Mouse (Mus musculus) stomach, postnatal 0 days (tissue): ENCODE data around the gene Pars2. TPM values are rescaled to one million over a fixed set of nuclear protein-coding genes. Genes with fewer than 3 reads are reported as not detected.

Source experiments
- ATAC-seq: fragments of 200-750 bp; cut with Nextera tagmentation; 2 replicates; pipeline ENCODE4 v1.8.0; 2017; ENCODE audit not compliant: low FRiP score, low TSS enrichment
- DNase-seq: peaks from one replicate; pipeline ENCODE4 v3.0.0-alpha.2; 2016; ENCODE audit warnings: low spot score
- H3K27ac ChIP-seq: fragments of 300-500 bp; sonication (generic); replicated peaks from 2 replicates; pipeline ENCODE4 v1.5.1; 2014; ENCODE audit warnings: mild to moderate bottlenecking, control low read depth
- H3K27me3 ChIP-seq: fragments of 300-500 bp; sonication (generic); 2 replicates; pipeline ENCODE4 v1.6.1; 2014; ENCODE audit warnings: low read length; ENCODE audit not compliant: control insufficient read depth, insufficient read depth
- H3K36me3 ChIP-seq: fragments of 300-500 bp; sonication (generic); 2 replicates; pipeline ENCODE4 v1.6.1; 2014; ENCODE audit warnings: low read length, mixed read lengths; ENCODE audit not compliant: control insufficient read depth, insufficient read depth
- H3K4me1 ChIP-seq: fragments of 300-500 bp; sonication (generic); replicated peaks from 2 replicates; pipeline ENCODE4 v1.6.1; 2014; ENCODE audit warnings: antibody characterized with exemption; ENCODE audit not compliant: control insufficient read depth, insufficient read depth
- H3K4me2 ChIP-seq: fragments of 300-500 bp; sonication (generic); replicated peaks from 2 replicates; pipeline ENCODE4 v1.6.1; 2014; ENCODE audit warnings: low read depth, mild to moderate bottlenecking, control low read depth, moderate library complexity
- H3K4me3 ChIP-seq: fragments of 300-500 bp; sonication (generic); 2 replicates; pipeline ENCODE4 v1.5.1; 2014; ENCODE audit warnings: low read depth, low read length, control low read depth
- H3K9ac ChIP-seq: fragments of 300-500 bp; sonication (generic); 2 replicates; pipeline ENCODE4 v1.6.1; 2014; ENCODE audit warnings: mild to moderate bottlenecking, low read length, control low read depth, mixed read lengths
- H3K9me3 ChIP-seq: fragments of 300-500 bp; sonication (generic); 2 replicates; pipeline ENCODE4 v1.6.1; 2016; ENCODE audit warnings: low read length; ENCODE audit not compliant: control insufficient read depth
- CTCF ChIP-seq: IDR thresholded peaks from 2 replicates; pipeline ENCODE4 v1.5.1; 2016; ENCODE audit warnings: antibody characterized with exemption, low read depth, mild to moderate bottlenecking, moderate library complexity
- EP300 ChIP-seq: optimal IDR thresholded peaks from 2 replicates; pipeline ENCODE3; 2016; ENCODE audit warnings: antibody characterized with exemption
- WGBS: fragments of 180-500 bp; shearing (Covaris S2); extraction: QIAGEN DNeasy Blood & Tissue Kit; methylation state at CpG from one replicate; pipeline ENCODE4 v1.1.7; 2014; 5-methylcytosine and 5-hydroxymethylcytosine counted together
- polyA plus RNA-seq: library from polyadenylated mRNA; unstranded; fragments of >200 nt; fragmentation: Nextera tagmentation; extraction: Ambion mirVana; gene quantifications from 2 replicates; pipeline ENCODE4 v1.2.1, GENCODE M21; 2015

Pars2 gene
- polyA plus RNA-seq, 1 experiment from 2014 or later = 5.9 TPM

DNA sequence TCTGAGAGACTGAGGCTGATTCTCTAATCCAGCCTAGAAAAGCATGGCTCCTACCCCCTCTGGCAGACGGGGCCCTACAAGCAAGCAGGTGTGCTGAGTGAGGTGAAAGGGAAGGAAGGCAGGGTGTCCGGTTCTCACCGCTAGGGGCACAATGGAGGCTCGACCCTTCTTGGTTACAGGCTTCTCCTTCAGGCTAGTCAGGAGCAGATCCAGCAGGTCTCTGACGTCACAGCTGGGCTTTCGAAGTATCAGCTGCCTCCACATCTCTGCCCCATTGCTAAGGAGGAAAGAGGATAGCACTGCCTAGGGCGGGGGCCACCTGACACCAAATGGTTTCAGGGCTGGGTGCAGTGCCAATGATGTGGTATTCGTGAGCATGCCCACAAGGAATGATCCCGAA lies 49.1 kb downstream of the Pars2 start:
- Histone ChIP-seq H3K4me1 (no peaks in the 10 kb centered on the region), H3K4me3 (no peak overlapping the region), H3K36me3 (no peaks in the 10 kb centered on the region), H3K27me3 (no peaks in the 10 kb centered on the region), H3K9me3 (no peaks in the 10 kb centered on the region), H3K9ac (no peak overlapping the region), H3K4me2 (no peak overlapping the region), H3K27ac (no peak overlapping the region)
- DNase-seq = peak; percentile 76
- peak; percentile 77 for ATAC-seq
- WGBS = 19% methylated on average over 9 of the region's 9 CpGs
- TF ChIP-seq CTCF = peak; percentile 72
- TF ChIP-seq EP300 = no peak

DNA sequence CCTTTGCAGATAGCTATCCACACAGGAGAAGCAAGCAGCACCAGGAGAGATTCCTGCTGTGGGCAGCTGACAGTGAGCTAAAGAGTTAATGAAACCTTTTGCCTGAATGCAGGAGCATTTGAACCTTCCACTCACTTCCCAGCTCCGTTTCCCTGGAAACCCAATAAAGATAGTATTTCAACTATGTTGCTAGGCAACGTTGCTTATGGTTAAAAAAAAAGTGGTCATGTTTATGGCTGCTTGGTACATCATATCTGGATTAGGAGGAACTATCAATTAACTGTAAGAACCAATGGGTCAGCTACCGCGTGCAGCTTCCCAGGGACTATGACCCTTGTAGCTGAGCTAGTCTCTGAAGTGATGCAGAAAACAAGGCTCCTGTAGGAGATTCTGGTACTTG lies 49.9 kb downstream of the Pars2 start:
- no peak overlapping the region for H3K9ac ChIP-seq
- TF ChIP-seq EP300 (no peak), CTCF (no peak)
- H3K36me3 ChIP-seq = no peaks in the 10 kb centered on the region
- H3K27ac ChIP-seq = no peak overlapping the region
- no peak for DNase-seq
- no peaks in the 10 kb centered on the region for H3K9me3 ChIP-seq
- H3K4me2 ChIP-seq = no peak overlapping the region
- no peak overlapping the region for H3K4me3 ChIP-seq
- no peaks in the 10 kb centered on the region for H3K4me1 ChIP-seq
- ATAC-seq = no peak
- 23% methylated on average over 4 of the region's 4 CpGs for WGBS
- no peaks in the 10 kb centered on the region for H3K27me3 ChIP-seq

DNA sequence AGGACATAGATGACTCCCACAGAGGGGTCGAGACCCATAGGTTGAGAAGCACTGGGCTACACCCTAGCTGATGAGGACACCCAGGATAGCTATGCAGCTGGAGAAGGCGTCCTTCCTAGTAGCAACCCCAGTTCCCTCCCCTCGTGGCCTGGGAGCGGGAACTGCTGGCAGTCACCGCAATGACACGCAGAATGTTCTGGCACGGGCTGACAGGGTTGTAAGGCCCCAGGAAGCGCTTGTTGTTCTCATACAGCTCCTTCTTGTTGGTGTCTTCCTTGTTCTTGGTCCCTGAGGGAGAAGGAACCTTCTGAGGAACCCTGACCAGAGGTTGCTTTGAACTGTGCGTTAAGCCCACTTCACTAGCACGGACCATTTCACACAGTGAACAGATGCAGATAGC lies 53.1 kb downstream of the Pars2 start:
- WGBS = 73% methylated on average over 10 of the region's 10 CpGs
- Histone ChIP-seq H3K27me3 (no peaks in the 10 kb centered on the region), H3K4me2 (no peak overlapping the region), H3K36me3 (no peaks in the 10 kb centered on the region), H3K9me3 (no peaks in the 10 kb centered on the region), H3K9ac (no peak overlapping the region), H3K4me1 (no peaks in the 10 kb centered on the region), H3K27ac (no peak overlapping the region), H3K4me3 (no peak overlapping the region)
- TF ChIP-seq CTCF = no peak
- TF ChIP-seq EP300 = no peak
- ATAC-seq (no peak), DNase-seq (no peak)

DNA sequence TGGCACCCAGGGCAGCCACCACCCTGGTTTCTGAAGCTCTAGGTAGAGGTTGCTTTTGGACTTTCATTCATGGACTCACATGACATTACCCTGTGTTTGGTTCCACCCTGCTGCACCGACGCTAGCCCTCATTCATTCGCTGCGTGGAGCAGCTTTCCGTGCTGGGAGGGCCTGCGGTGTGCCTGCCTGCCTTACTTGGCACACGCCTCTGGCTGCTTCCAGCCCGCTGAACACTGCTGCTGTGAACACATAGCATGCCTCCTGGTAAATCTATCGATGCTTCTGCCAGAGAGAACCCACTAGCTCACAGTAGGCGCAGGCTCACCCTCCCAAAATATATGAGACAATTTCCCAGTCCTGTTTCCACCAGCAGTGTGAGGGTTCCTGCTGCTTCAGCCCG lies 53.5 kb downstream of the Pars2 start:
- H3K27ac ChIP-seq = no peak overlapping the region
- WGBS = 51% methylated on average over 11 of the region's 11 CpGs
- no peak overlapping the region for H3K4me3 ChIP-seq
- H3K36me3 ChIP-seq = no peaks in the 10 kb centered on the region
- H3K4me1 ChIP-seq = no peaks in the 10 kb centered on the region
- DNase-seq (no peak), ATAC-seq (no peak)
- TF ChIP-seq CTCF = no peak
- TF ChIP-seq EP300 = no peak
- H3K27me3 ChIP-seq = no peaks in the 10 kb centered on the region
- no peak overlapping the region for H3K4me2 ChIP-seq
- H3K9ac ChIP-seq = no peak overlapping the region
- H3K9me3 ChIP-seq = no peaks in the 10 kb centered on the region

Other genes with a start within 250 kb of the Pars2 start
- 4.0 and 6.8 TPM in 2 replicates for gene Pcsk9, start 186.7 kb upstream of the Pars2 start, polyA plus RNA-seq
- gene Bsnd, start 158.8 kb upstream of the Pars2 start, polyA plus RNA-seq = 0.35 and 0.38 TPM in 2 replicates
- 4.7 and 7.1 TPM in 2 replicates for gene Dhcr24, start 90.0 kb upstream of the Pars2 start, polyA plus RNA-seq
- 0.08 TPM in 1 of 2 replicates, not detected in the other for gene Lexm, start 33.8 kb upstream of the Pars2 start, polyA plus RNA-seq
- 26.9 and 28.2 TPM in 2 replicates for gene Ttc22, start 28.6 kb upstream of the Pars2 start, polyA plus RNA-seq
- gene Ttc4, start 27.9 kb downstream of the Pars2 start, polyA plus RNA-seq = 25.5 and 27.8 TPM in 2 replicates
- gene Mroh7, start 79.9 kb downstream of the Pars2 start, polyA plus RNA-seq = 0.05 and 0.15 TPM in 2 replicates
- gene Fam151a, start 82.8 kb downstream of the Pars2 start, polyA plus RNA-seq = 0.39 and 0.41 TPM in 2 replicates
- gene Acot11, start 153.9 kb downstream of the Pars2 start, polyA plus RNA-seq = 2.8 and 3.1 TPM in 2 replicates